Mouse (Mus musculus) stomach, embryonic 16.5 days (tissue): Measurements from ENCODE around the gene Sh3pxd2a. TPM values are rescaled to one million over a fixed set of nuclear protein-coding genes. Genes with fewer than 3 reads are reported as not detected.

Experiments used
- ATAC-seq: fragments of 200-750 bp; cut with Nextera tagmentation; 2 replicates; pipeline ENCODE4 v1.8.0; 2017; ENCODE audit warnings: moderate number of reproducible peaks, moderate TSS enrichment; ENCODE audit not compliant: insufficient read depth, low FRiP score
- H3K27ac ChIP-seq: fragments of 300-500 bp; sonication (generic); 2 replicates; pipeline ENCODE4 v1.5.1; 2014; ENCODE audit warnings: low read length
- H3K27me3 ChIP-seq: fragments of 300-500 bp; sonication (generic); 2 replicates; pipeline ENCODE4 v1.6.1; 2014; ENCODE audit warnings: low read length, control low read depth, mixed read lengths; ENCODE audit not compliant: control insufficient read depth, insufficient read depth
- H3K36me3 ChIP-seq: fragments of 300-500 bp; sonication (generic); 2 replicates; pipeline ENCODE4 v1.6.1; 2014; ENCODE audit warnings: low read length; ENCODE audit not compliant: control insufficient read depth, insufficient read depth
- H3K4me1 ChIP-seq: fragments of 300-500 bp; sonication (generic); 2 replicates; pipeline ENCODE4 v1.6.1; 2014; ENCODE audit warnings: low read length, control low read depth, mixed read lengths; ENCODE audit not compliant: control insufficient read depth, insufficient read depth
- H3K4me2 ChIP-seq: fragments of 300-500 bp; sonication (generic); 2 replicates; pipeline ENCODE4 v1.6.1; 2014; ENCODE audit warnings: low read depth, low read length, mixed read lengths
- H3K4me3 ChIP-seq: fragments of 300-500 bp; sonication (generic); replicated peaks from 2 replicates; pipeline ENCODE4 v1.5.1; 2014; ENCODE audit warnings: mild to moderate bottlenecking, low read length
- H3K9ac ChIP-seq: fragments of 300-500 bp; sonication (generic); 2 replicates; pipeline ENCODE4 v1.6.1; 2014; ENCODE audit warnings: low read length
- H3K9me3 ChIP-seq: fragments of 300-500 bp; sonication (generic); replicated peaks from 2 replicates; pipeline ENCODE4 v1.6.1; 2016; ENCODE audit warnings: low read length, control low read depth; ENCODE audit not compliant: control insufficient read depth
- WGBS: fragments of 180-500 bp; shearing (Covaris S2); extraction: QIAGEN DNeasy Blood & Tissue Kit; methylation state at CpG from one replicate; pipeline ENCODE4 v1.1.7; 2014; 5-methylcytosine and 5-hydroxymethylcytosine counted together
- polyA plus RNA-seq: library from polyadenylated mRNA; unstranded; fragments of >200 nt; fragmentation: Nextera tagmentation; extraction: Ambion mirVana; gene quantifications from 2 replicates; pipeline ENCODE4 v1.2.1, GENCODE M21; 2015

Sh3pxd2a gene
- polyA plus RNA-seq, 1 experiment from 2014 or later, result 6.6 TPM

DNA sequence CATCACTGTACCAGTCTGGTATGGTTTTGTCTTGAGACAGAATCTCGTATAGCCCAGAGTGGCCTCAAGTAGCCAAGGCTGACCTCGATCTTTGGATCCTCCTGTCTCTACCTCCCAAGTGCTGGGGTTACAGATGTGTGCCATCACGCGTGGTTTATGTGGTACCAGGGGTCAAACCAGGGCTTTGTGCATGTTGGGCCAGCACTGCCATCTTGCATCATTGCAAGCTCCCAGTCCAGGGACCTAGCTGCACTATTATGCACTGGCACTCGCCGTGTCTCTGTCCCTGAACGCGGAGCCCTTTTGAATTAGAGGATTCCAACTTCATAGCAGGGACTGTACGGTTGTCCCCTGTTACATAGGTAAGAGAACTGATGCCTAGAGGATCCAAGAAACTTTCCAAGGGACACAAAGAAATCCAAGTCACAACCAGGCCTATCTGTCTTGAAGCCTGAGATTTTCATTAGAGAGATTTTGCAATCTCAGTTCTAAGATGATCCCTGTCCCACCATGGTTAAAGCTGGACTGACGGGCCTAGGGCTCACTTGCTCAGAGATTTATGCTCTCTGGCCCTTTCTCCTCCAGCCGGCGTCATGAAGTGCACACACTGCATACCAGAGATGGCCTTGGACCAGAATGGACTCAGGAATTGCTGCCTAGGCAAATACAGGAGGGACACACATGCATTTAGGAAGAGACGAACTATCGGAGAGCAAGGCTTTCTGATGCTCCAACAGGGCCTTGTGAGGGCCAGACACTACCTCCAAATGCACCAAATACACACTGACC, 157.9 kb downstream of the Sh3pxd2a start:
- Histone ChIP-seq H3K4me1 (peaks cover 37% of the 10 kb centered on the region), H3K9ac (no peak overlapping the region), H3K27me3 (no peaks in the 10 kb centered on the region), H3K9me3 (no peaks in the 10 kb centered on the region), H3K4me3 (no peak overlapping the region), H3K4me2 (no peak overlapping the region), H3K36me3 (peaks cover 2% of the 10 kb centered on the region; the same call in 1 of the 2 replicates), H3K27ac (no peak overlapping the region)
- 84% methylated on average over 14 of the region's 14 CpGs for WGBS
- ATAC-seq, result no peak

DNA sequence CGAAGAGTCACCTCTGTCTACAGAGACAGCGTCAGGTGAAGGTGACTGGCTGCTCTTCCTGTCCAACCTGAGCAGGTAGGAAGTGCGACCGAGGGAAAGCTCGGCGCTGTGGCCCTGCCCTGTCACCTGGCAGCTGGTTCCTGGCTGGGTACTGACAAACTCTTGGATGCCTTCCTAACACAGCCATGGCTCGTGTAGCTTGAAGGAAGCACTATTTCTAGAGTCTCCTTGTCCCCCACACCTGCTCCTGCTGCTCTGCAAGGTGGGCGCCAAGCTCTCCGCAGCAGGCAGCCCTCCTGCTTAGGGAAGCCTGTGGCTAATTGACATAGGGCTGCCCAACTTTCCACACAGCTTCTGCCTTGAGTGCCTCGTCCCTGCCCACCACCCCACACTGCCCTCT, 158.8 kb downstream of the Sh3pxd2a start:
- Histone ChIP-seq H3K4me2 (no peak overlapping the region), H3K9me3 (no peaks in the 10 kb centered on the region), H3K4me1 (peaks cover 39% of the 10 kb centered on the region), H3K27ac (no peak overlapping the region), H3K36me3 (peaks cover 2% of the 10 kb centered on the region; the same call in 1 of the 2 replicates), H3K4me3 (no peak overlapping the region), H3K27me3 (no peaks in the 10 kb centered on the region), H3K9ac (no peak overlapping the region)
- WGBS, result 82% methylated on average over 10 of the region's 10 CpGs
- no peak for ATAC-seq

DNA sequence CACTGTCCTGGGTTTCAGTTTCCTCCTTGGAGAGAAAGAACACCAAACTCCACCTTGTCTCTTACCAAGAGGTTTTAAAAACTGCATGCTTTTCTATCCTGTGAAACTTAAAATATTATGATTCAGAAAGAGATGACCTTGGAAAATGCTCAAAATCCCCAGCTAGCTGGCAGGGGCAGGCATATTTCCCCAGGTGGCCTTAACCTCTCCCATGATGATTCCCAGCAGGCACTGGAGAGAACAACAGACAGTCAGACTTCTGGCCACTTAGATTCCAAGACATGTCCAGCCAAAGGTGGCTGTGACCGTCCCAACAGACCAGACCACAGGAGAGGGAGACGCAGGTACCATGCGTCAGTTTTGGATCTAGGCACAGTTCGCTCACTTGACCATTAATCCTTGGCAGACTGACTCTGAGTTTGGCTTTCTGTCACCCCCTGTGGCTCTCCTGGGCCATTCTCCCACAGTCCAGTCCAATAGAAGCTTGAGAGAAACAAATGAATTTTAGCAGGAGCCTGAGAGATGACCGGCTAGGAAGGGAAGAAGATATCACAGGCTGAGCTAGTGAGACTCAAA, 159.9 kb downstream of the Sh3pxd2a start:
- Histone ChIP-seq H3K4me1 (peaks cover 37% of the 10 kb centered on the region), H3K36me3 (peaks cover 2% of the 10 kb centered on the region; the same call in 1 of the 2 replicates), H3K4me2 (no peak overlapping the region), H3K9me3 (no peaks in the 10 kb centered on the region), H3K9ac (no peak overlapping the region), H3K27me3 (no peaks in the 10 kb centered on the region), H3K4me3 (no peak overlapping the region), H3K27ac (peak overlapping the region; percentile 4; the same call in 1 of the 2 replicates)
- whole genome bisulfite sequencing, result 82% methylated on average over 5 of the region's 5 CpGs
- no peak for ATAC-seq

DNA sequence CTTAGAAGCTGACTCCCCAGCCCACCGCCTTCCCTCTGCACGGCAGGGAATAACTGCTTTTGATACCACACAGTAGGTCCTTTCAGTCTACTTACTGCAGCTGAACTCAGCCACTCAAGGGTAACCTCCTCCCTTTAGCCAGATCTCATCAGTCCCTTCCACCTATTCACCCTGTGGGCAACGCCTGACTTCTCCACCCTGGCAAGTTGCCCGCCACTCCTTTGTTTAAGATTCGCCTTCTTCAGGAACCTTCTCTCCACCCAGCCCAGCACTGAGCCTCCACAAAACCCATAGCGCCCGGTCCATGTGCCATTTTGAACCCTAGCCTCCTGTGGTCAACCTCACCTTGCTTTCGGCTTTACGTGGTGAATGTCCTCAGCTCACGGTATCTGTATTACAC, 161.1 kb downstream of the Sh3pxd2a start:
- peaks cover 2% of the 10 kb centered on the region; the same call in 1 of the 2 replicates for H3K36me3 ChIP-seq
- peak; percentile 42; the same call in 1 of the 2 replicates for ATAC-seq
- peak overlapping the region; percentile 78 for H3K27ac ChIP-seq
- no peak overlapping the region for H3K4me3 ChIP-seq
- H3K4me1 ChIP-seq, result peaks cover 34% of the 10 kb centered on the region
- 0 out of 2 replicates have a peak overlapping the region, but pooled peaks have one; percentile 16 for H3K9ac ChIP-seq
- no peaks in the 10 kb centered on the region for H3K9me3 ChIP-seq
- no peak overlapping the region for H3K4me2 ChIP-seq
- H3K27me3 ChIP-seq, result no peaks in the 10 kb centered on the region
- 75% methylated on average over 10 of the region's 10 CpGs for WGBS

DNA sequence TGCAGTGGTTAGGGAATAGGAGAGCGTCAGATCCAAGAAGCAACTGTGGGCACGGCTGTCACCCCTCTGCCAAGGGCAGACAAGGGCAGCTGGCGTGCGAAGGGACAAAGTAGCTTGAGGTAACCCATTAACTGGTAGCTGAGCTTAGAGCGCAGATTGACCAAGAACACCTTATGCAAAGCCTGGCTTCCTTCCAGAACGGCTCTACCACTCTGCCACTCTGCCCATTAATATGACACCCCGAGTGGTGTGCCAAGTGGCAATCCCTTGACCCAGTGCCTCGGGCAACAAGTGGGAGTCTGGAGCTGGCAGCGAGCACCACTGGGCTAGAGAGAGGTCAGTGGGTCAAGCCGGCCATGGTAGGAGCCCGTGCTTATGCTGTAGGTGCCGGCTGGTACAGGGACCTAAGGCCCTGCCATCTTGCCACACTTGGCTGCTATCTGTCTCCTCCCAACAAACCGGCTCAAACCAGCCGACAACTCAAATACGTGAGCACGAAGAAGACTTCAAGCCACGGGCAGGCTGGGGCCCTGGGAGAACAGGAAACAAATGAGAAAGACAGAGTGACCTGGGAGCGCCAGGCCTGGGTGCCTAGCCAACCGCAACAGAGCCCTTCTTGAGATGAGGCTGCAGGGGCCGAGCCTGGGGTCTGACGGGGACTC, 161.9 kb downstream of the Sh3pxd2a start:
- peak overlapping the region; percentile 16 for H3K9ac ChIP-seq
- peak; percentile 22; the same call in 1 of the 2 replicates for ATAC-seq
- H3K4me1 ChIP-seq, result peaks cover 34% of the 10 kb centered on the region
- peak overlapping the region; percentile 78 for H3K27ac ChIP-seq
- no peaks in the 10 kb centered on the region for H3K9me3 ChIP-seq
- no peak overlapping the region for H3K4me2 ChIP-seq
- peaks cover 2% of the 10 kb centered on the region; the same call in 1 of the 2 replicates for H3K36me3 ChIP-seq
- H3K4me3 ChIP-seq, result no peak overlapping the region
- 52% methylated on average over 21 of the region's 21 CpGs for WGBS
- no peaks in the 10 kb centered on the region for H3K27me3 ChIP-seq

DNA sequence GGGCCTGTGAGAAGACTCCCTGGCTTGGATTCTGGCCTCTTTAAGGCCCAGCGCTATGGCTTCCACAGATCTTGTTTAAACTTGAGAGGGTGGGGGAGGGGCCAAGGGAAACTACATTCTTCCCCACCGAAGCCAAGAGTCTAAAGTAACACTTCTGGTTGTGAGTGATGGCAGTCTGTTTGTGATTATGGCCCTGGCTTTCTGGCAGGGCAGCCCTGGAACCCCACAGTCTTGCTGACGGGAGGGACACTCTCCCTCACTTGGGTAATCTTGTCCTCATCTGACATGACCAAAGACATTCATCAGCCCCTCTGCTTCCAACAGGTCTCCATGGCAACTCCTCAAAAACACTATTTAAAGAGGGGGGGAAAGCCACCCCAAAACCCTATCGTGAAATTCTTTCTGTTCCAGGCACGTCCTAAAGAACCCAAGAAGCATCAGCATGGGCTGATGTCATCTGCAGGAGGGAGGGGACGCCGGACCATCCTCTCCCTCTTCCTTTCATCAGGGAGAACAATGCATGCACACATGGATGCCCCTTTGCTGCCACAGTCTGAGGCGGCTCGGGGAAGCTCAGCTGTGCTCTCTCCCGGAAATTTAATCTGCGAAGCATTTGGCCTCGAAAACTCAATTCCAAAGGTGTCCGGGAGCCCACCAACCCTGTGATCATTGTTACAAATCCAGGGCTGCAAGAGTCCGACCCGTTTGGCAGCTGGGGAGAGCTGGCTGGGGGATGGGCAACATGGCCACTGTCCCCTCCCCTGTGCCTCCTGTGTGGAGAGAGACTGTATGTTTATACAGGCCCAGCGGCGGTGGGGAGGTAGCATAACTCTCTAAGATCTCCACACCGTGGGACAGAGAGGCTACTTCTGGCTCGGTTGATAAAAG, 162.7 kb downstream of the Sh3pxd2a start:
- H3K4me1 ChIP-seq, result peaks cover 34% of the 10 kb centered on the region
- H3K9ac ChIP-seq, result peak overlapping the region; percentile 4
- no peaks in the 10 kb centered on the region for H3K9me3 ChIP-seq
- no peak overlapping the region for H3K4me3 ChIP-seq
- ATAC-seq, result 0 out of 2 replicates have a peak, but pooled peaks have one; percentile 12
- 15% methylated on average over 19 of the region's 19 CpGs for WGBS
- H3K36me3 ChIP-seq, result peaks cover 2% of the 10 kb centered on the region; the same call in 1 of the 2 replicates
- H3K27me3 ChIP-seq, result no peaks in the 10 kb centered on the region
- peak overlapping the region; percentile 23 for H3K4me2 ChIP-seq
- H3K27ac ChIP-seq, result peak overlapping the region; percentile 78

DNA sequence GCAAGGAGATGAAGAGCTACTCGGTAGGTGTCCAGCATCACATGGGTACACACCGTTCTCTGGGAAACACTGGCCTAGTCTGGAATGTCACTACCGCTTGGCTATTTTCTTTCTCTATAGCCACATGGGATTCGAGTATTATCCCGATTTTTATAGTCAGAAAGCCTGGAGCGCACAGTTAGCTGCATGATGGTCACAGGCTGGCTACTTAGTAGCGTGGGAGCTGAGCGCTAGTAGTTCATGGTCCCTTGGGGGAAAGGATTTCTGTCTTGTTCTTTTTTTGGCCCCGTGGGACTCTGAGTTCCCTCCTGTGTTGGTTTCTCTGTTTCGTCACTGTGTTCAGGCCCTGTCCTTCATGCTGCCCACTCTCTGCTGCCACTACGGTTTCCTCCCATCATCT, 166.1 kb downstream of the Sh3pxd2a start:
- Histone ChIP-seq H3K27me3 (no peaks in the 10 kb centered on the region), H3K9ac (no peak overlapping the region), H3K9me3 (no peaks in the 10 kb centered on the region), H3K4me2 (no peak overlapping the region), H3K4me1 (peaks cover 25% of the 10 kb centered on the region), H3K4me3 (no peak overlapping the region), H3K27ac (no peak overlapping the region), H3K36me3 (no peaks in the 10 kb centered on the region)
- ATAC-seq, result no peak
- 86% methylated on average over 11 of the region's 11 CpGs for WGBS

DNA sequence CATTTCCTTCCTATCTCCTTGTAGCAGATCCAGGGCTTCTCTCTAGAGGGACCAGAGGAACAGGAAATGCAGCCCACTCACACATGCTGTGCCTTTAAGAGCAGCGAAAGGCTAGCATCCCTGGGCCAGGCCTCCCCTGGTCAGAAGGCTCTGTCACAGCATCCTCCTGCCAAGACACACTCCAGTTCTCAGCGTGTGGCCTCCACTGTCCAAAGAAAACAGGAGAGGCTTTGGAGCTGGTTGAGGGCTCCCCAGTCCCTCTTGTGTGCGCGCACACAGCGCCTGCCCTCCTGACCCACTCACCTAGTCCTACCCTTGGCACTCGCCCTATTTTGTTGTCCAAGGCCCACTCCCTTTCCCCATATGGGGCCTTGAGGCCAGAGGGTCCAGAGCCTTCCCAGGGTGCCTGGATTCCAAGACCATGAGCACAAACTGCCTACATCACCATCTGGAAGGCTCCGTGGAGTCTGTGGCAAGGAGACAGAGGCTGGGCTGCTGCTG, 171.7 kb downstream of the Sh3pxd2a start:
- peak; percentile 35; the same call in 1 of the 2 replicates for ATAC-seq
- H3K4me1 ChIP-seq, result peaks cover 25% of the 10 kb centered on the region
- WGBS, result 43% methylated on average over 7 of the region's 7 CpGs
- H3K27me3 ChIP-seq, result no peaks in the 10 kb centered on the region
- H3K4me3 ChIP-seq, result no peak overlapping the region
- H3K4me2 ChIP-seq, result no peak overlapping the region
- H3K36me3 ChIP-seq, result no peaks in the 10 kb centered on the region
- no peaks in the 10 kb centered on the region for H3K9me3 ChIP-seq
- peak overlapping the region; percentile 84 for H3K27ac ChIP-seq
- H3K9ac ChIP-seq, result no peak overlapping the region; the same call in 1 of the 2 replicates
